Mouse (Mus musculus): ENCODE data around the gene Dpp4.

DNA sequence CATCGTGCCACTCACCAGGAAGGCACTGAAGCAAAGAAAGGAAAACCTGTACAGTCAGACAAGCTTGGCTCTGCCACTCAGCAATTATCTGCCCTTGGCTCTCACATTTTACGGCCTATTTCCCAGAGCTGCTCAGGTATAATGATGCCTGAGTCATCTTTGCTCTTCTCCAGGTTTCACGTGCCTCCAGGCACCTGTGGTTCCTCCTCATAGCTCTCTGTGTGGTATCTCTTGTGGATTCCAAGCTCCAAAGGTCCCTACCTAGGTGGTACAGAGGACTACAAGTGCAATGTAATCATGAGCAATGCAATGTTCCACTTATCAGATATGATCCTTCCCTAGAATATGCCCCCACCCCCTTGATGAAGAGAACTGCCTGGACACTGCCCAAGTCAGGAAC lies 8.0 kb upstream of the Dpp4 start:
- no peak for TF ChIP-seq CTCF (IDR thresholded peaks at IDR 0.05; ENCODE audit: extremely low read depth, insufficient read depth, insufficient read length, insufficient replicate concordance)
- no peak for TF ChIP-seq POLR2A (IDR thresholded peaks at IDR 0.05; ENCODE audit: low read depth, low read length)
